Mouse (Mus musculus) urinary bladder, postnatal 10 days (tissue): ENCODE results near the gene Gm20837.
"Not testable (repeated sequence)": the region's sequence is repeated elsewhere in the genome, so short reads cannot be mapped to it uniquely, and the experiment has no call there.

Experiments used
- DNase-seq: peaks from one replicate; pipeline ENCODE4 v3.0.0; 2022; ENCODE audit warnings: low spot score

Gene Gm20837

GRCm38 (mm10) chrY:90400948-90401347, at the start of gene Gm20837:
Gene Gm20837, plus strand, starts transcription at chrY:90401248.
- not testable (repeated sequence) for DNase-seq
